Mouse (Mus musculus) MEL (cell line): ENCODE results near the gene Clec4b2. TPM values are rescaled to one million over a fixed set of nuclear protein-coding genes. Genes with fewer than 3 reads are reported as not detected.
A peak's percentile ranks its signal among the peaks of the same experiment; 100 is the strongest.

Experiments
- DNase-seq: peaks from one replicate; pipeline ENCODE4 v3.0.0; 2011; ENCODE audit warnings: low read depth, low spot score
- H3K27ac ChIP-seq: 2 replicates; pipeline ENCODE4 v1.5.1; 2012; ENCODE audit warnings: low read depth, mild to moderate bottlenecking, control low read depth, low read length, moderate library complexity; ENCODE audit not compliant: control insufficient read depth
- H3K27me3 ChIP-seq, 2 experiments: fragments of 150-350 bp in 1 of 2; sonication (generic) in 1 of 2; 2 replicates each; pipeline ENCODE4 v1.6.1; 2012; ENCODE audit warnings: low read length in 2 of 2, mild to moderate bottlenecking in 2 of 2, improper control_type of control experiment in 1 of 2, moderate library complexity in 1 of 2; ENCODE audit not compliant: insufficient read depth in 2 of 2, control insufficient read depth in 1 of 2
- H3K36me3 ChIP-seq, 2 experiments: 2 replicates each; pipeline ENCODE4 v1.6.1; 2012 to 2014; ENCODE audit warnings: low read length in 2 of 2, improper control_type of control experiment in 1 of 2, inconsistent platforms in 1 of 2, mild to moderate bottlenecking in 1 of 2; ENCODE audit not compliant: insufficient read depth in 2 of 2, control insufficient read depth in 1 of 2
- H3K4me1 ChIP-seq, 2 experiments: fragments of 150-350 bp in 1 of 2; sonication (generic) in 1 of 2; 2 replicates each; pipeline ENCODE4 v1.6.1; 2012; ENCODE audit warnings: low read length in 2 of 2, improper control_type of control experiment in 1 of 2, mild to moderate bottlenecking in 1 of 2; ENCODE audit not compliant: insufficient read depth in 2 of 2, control insufficient read depth in 1 of 2
- H3K4me3 ChIP-seq, 2 experiments: fragments of 150-350 bp in 1 of 2; sonication (generic) in 1 of 2; 2 replicates each; pipeline ENCODE4 v1.5.1; 2012; ENCODE audit warnings: low read depth in 2 of 2, low read length in 2 of 2, mild to moderate bottlenecking in 2 of 2, moderate library complexity in 2 of 2, control low read depth in 1 of 2, improper control_type of control experiment in 1 of 2; ENCODE audit not compliant: control insufficient read depth in 1 of 2, insufficient read depth in 1 of 2
- H3K79me2 ChIP-seq: 2 replicates; pipeline ENCODE4 v1.6.1; 2012; ENCODE audit warnings: mild to moderate bottlenecking, low read length, moderate library complexity; ENCODE audit not compliant: control insufficient read depth, poor library complexity, insufficient read depth
- H3K9ac ChIP-seq: 2 replicates; pipeline ENCODE4 v1.6.1; 2012; ENCODE audit warnings: low read depth, mild to moderate bottlenecking, control low read depth, low read length, moderate library complexity; ENCODE audit not compliant: control insufficient read depth, poor library complexity, severe bottlenecking
- H3K9me3 ChIP-seq: fragments of 150-350 bp; sonication (generic); replicated peaks from 2 replicates; pipeline ENCODE4 v1.6.1; 2012; ENCODE audit warnings: mild to moderate bottlenecking, low read length, improper control_type of control experiment, moderate library complexity; ENCODE audit not compliant: insufficient read depth
- CHD1 ChIP-seq: IDR thresholded peaks from 2 replicates; pipeline ENCODE4 v1.6.1; 2012; ENCODE audit warnings: low read depth, mild to moderate bottlenecking, inconsistent platforms, low read length, improper control_type of control experiment
- EP300 ChIP-seq, 2 experiments: IDR thresholded peaks; 2 replicates each; pipeline ENCODE4 v1.6.1; 2011; ENCODE audit warnings: improper control_type of control experiment in 2 of 2, low read length in 2 of 2, low read depth in 1 of 2, mild to moderate bottlenecking in 1 of 2
- ETS1 ChIP-seq: IDR thresholded peaks from 2 replicates; pipeline ENCODE4 v1.6.1; 2012; ENCODE audit warnings: low read depth, mild to moderate bottlenecking, inconsistent platforms, low read length, improper control_type of control experiment, moderate library complexity
- GATA1 ChIP-seq: IDR thresholded peaks from 2 replicates; pipeline ENCODE4 v1.6.1; 2011; ENCODE audit warnings: low read depth, low read length, improper control_type of control experiment
- MEF2A ChIP-seq: IDR thresholded peaks from 2 replicates; pipeline ENCODE4 v1.6.1; 2014; ENCODE audit warnings: low read depth, mild to moderate bottlenecking, inconsistent platforms, low read length, improper control_type of control experiment; ENCODE audit not compliant: poor library complexity, insufficient replicate concordance, severe bottlenecking; ENCODE audit errors: extremely low read depth
- NELFE ChIP-seq: IDR thresholded peaks from 2 replicates; pipeline ENCODE4 v1.6.1; 2011; ENCODE audit warnings: low read depth, low read length, improper control_type of control experiment
- POLR2AphosphoS2 ChIP-seq: IDR thresholded peaks from 2 replicates; pipeline ENCODE4 v1.6.1; 2011; ENCODE audit warnings: low read length, improper control_type of control experiment
- POLR2AphosphoS5 ChIP-seq: IDR thresholded peaks from 2 replicates; pipeline ENCODE4 v1.6.1; 2012; ENCODE audit warnings: low read depth, borderline replicate concordance, mild to moderate bottlenecking, inconsistent platforms, low read length, moderate library complexity, mixed read lengths
- RCOR1 ChIP-seq: IDR thresholded peaks from 2 replicates; pipeline ENCODE4 v1.6.1; 2012; ENCODE audit warnings: low read depth, mild to moderate bottlenecking, inconsistent platforms, low read length, improper control_type of control experiment
- TCF12 ChIP-seq: IDR thresholded peaks from 2 replicates; pipeline ENCODE4 v1.6.1; 2014; ENCODE audit warnings: low read depth, mild to moderate bottlenecking, inconsistent platforms, low read length, improper control_type of control experiment, moderate library complexity
- USF1 ChIP-seq: IDR thresholded peaks from 2 replicates; pipeline ENCODE4 v1.6.1; 2014; ENCODE audit warnings: low read depth, mild to moderate bottlenecking, inconsistent platforms, low read length, improper control_type of control experiment, moderate library complexity
- ZC3H11A ChIP-seq: IDR thresholded peaks from 2 replicates; pipeline ENCODE4 v1.6.1; 2012; ENCODE audit warnings: low read depth, mild to moderate bottlenecking, inconsistent platforms, low read length, improper control_type of control experiment
- polyA plus RNA-seq, 2 experiments: library from polyadenylated mRNA; stranded (reverse) in 1 of 2; unstranded in 1 of 2; fragments of >175 nt in 1 of 2; fragments of >200 nt in 1 of 2; gene quantifications; 2 replicates each; pipeline versions ENCODE4 v1.2.1 to v1.2.4; 2012; ENCODE audit warnings: low replicate concordance in 2 of 2, low read depth in 1 of 2; ENCODE audit not compliant: insufficient read length in 2 of 2, insufficient read depth in 1 of 2, missing spikeins in 1 of 2
- total RNA-seq: library from RNA; depleted of rRNA; stranded (reverse); fragments of 300-350 nt; gene quantifications from 2 replicates; pipeline ENCODE4 v1.2.3, GENCODE M21; 2012

Clec4b2 gene
- total and polyA plus RNA-seq, 3 experiments: not detected

DNA sequence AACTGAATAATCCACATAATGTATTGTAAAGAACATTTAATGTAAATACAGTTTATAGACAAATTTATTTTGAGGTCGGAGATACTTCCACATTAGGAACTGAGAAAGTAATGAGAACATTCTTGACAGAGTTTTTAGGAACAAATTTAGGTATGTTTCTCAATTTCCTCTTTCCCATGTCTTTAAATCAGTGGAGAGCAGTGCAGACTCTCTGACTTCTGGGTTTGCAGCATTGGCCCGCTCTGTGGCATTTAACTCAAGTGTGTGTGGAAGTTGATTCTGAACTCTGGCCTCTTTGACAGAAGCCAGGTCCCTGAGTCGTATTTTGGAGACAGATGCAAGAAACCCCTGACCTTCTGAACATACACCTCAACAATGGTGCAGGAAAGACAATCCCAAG is 57.0 kb downstream of the Clec4b2 start, which contains the start of gene Clec4n:
Gene Clec4n, plus strand, starts transcription at position 200 of the 400 bp plus-strand sequence.
- no peak for DNase-seq
- no peak for TF ChIP-seq POLR2AphosphoS5
- TF ChIP-seq GATA1: no peak
- no peak for TF ChIP-seq USF1
- Histone ChIP-seq H3K4me1 (no peaks in the 10 kb centered on the region), H3K36me3 (no peaks in the 10 kb centered on the region), H3K9ac (no peak within 1 kb of the TSS), H3K79me2 (no peaks in the 10 kb centered on the region), H3K9me3 (no peaks in the 10 kb centered on the region), H3K4me3 (no peak within 1 kb of the TSS), H3K27me3 (no peaks in the 10 kb centered on the region), H3K27ac (no peak within 1 kb of the TSS)

DNA sequence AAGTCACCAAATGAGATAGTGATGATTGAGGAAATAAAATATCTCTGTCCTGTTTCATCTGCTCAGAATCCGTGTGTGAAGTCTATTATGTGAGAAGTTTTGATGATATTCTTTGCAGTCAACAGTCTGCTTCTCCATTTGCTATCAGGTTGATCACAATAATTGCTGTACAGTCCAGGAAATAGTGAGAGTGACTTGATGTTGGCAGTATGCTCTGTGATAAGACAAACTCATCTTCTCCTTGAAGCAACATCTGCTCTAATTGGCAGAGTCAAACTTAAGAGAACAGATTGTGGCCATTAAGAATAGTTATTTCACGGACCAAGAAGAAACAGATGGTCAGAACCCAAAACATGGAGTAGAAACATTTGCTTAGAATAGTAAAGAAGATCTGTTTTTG is 58.5 kb downstream of the Clec4b2 start:
- no peak overlapping the region for H3K4me3 ChIP-seq
- H3K27ac ChIP-seq: no peak overlapping the region
- DNase-seq: peak; percentile 30
- H3K4me1 ChIP-seq: no peaks in the 10 kb centered on the region
- H3K9me3 ChIP-seq: no peaks in the 10 kb centered on the region
- no peaks in the 10 kb centered on the region for H3K79me2 ChIP-seq
- no peaks in the 10 kb centered on the region for H3K27me3 ChIP-seq
- no peak overlapping the region for H3K9ac ChIP-seq
- TF ChIP-seq TCF12 (0 out of 2 replicates have a peak, but pooled peaks have one; percentile 40), GATA1 (peak; percentile 56; the same call in 1 of the 2 replicates), NELFE (no peak), EP300 (IDR thresholded peaks at IDR 0.05; ENCODE audit: low read depth in 1 of 2, low read length in 2 of 2) (peak; percentile 32 to 53; a peak in 3 of 4 replicates)
- TF ChIP-seq, all 39 proteins: peak for 3
- H3K36me3 ChIP-seq: no peaks in the 10 kb centered on the region

DNA sequence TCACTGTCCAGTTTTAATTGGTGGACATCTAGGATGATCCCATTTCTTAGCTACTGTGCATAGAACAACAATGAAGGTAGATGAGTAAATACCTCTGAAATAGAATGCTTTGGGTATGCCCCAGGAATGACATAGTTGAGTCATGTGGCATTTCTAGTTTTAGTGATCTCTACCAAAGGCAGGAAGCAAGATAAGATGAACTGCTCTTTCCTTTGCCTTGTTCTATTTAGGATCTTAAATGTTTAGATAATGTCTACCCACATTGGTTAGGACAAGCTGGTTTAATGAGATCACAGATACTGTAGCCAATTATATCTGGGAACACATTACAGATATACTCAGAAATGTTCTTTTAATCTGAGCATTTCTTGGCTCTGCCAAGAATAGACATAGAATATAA is 64.9 kb downstream of the Clec4b2 start:
- no peak overlapping the region for H3K4me3 ChIP-seq
- H3K9ac ChIP-seq: no peak overlapping the region
- H3K9me3 ChIP-seq: no peaks in the 10 kb centered on the region
- TF ChIP-seq GATA1 (peak; percentile 57), EP300 (IDR thresholded peaks at IDR 0.05; ENCODE audit: low read depth in 1 of 2, low read length in 2 of 2) (peak; percentile 51 to 72), MEF2A (peak; percentile 89; the same call in 1 of the 2 replicates), TCF12 (peak; percentile 40; the same call in 1 of the 2 replicates), ZC3H11A (no peak), POLR2AphosphoS2 (no peak), ETS1 (peak; percentile 57), RCOR1 (peak; percentile 24; the same call in 1 of the 2 replicates), CHD1 (no peak), USF1 (peak; percentile 55; the same call in 1 of the 2 replicates)
- no peaks in the 10 kb centered on the region for H3K79me2 ChIP-seq
- no peaks in the 10 kb centered on the region for H3K4me1 ChIP-seq
- no peaks in the 10 kb centered on the region for H3K27me3 ChIP-seq
- no peaks in the 10 kb centered on the region for H3K36me3 ChIP-seq
- H3K27ac ChIP-seq: no peak overlapping the region
- no peak for DNase-seq
